Comparison of ENCODE assay signal across 23 mouse cellular contexts in genomic region chr1:105402853-105403252, GRCm38 (mm10). TPM values are rescaled to one million over a fixed set of nuclear protein-coding genes. Genes with fewer than 3 reads are reported as not detected.
A peak's percentile ranks its signal among the peaks of the same experiment; 100 is the strongest.
DNase-seq lines count a peak whose midpoint lies in the region; ATAC-seq and TF ChIP-seq lines count a peak whose summit lies in the region.
"Had no signal": no experiment of that assay in that cellular context is flagged by ENCODE, and none has a peak within 500 bp of the region (broad histone marks: within the 10 kb centered on the region; RNA-seq: fewer than 3 reads in every experiment).

No protein-coding gene starts in this region.

- no peaks in the 10 kb centered on the region for H3K9me3 ChIP-seq in MEL (replicated peaks; ENCODE audit: insufficient read depth, low read length)
- H3K9me3 ChIP-seq in stomach, postnatal 0 days (ENCODE audit: control insufficient read depth, low read length) = no peaks in the 10 kb centered on the region
- H3K9me3 ChIP-seq in forebrain, embryonic 12.5 days = no peaks in the 10 kb centered on the region
- H3K9me3 ChIP-seq: embryonic facial prominence, embryonic 10.5 days; embryonic facial prominence, embryonic 12.5 days had no signal

- peaks cover 4 to 7% of the 10 kb centered on the region in 2 experiments for H3K4me1 ChIP-seq in MEL (ENCODE audit: control insufficient read depth in 1 of 2, insufficient read depth in 2 of 2, low read length in 2 of 2)
- no peaks in the 10 kb centered on the region for H3K4me1 ChIP-seq in stomach, postnatal 0 days (replicated peaks; ENCODE audit: control insufficient read depth, insufficient read depth)
- no peaks in the 10 kb centered on the region for H3K4me1 ChIP-seq in forebrain, embryonic 12.5 days
- H3K4me1 ChIP-seq: embryonic facial prominence, embryonic 10.5 days; embryonic facial prominence, embryonic 12.5 days had no signal

- ATAC-seq in megakaryocyte progenitor cell, adult 5-6 weeks (replicated peaks; ENCODE audit: poor library complexity) = peak; percentile 39; the same call in 1 of the 2 replicates
- no peak for ATAC-seq in stomach, postnatal 0 days (ENCODE audit: low FRiP score, low TSS enrichment)
- ATAC-seq in forebrain, embryonic 12.5 days (ENCODE audit: low FRiP score) = no peak
- ATAC-seq: forebrain, embryonic 14.5 days; forebrain, embryonic 16.5 days had no signal

- no peaks in the 10 kb centered on the region for H3K79me2 ChIP-seq in MEL (ENCODE audit: control insufficient read depth, insufficient read depth, low read length, poor library complexity)

- no peaks in the 10 kb centered on the region for H3K27me3 ChIP-seq in MEL (ENCODE audit: control insufficient read depth in 1 of 2, insufficient read depth in 2 of 2, low read length in 2 of 2)
- H3K27me3 ChIP-seq in stomach, postnatal 0 days (ENCODE audit: control insufficient read depth, insufficient read depth, low read length) = no peaks in the 10 kb centered on the region
- no peaks in the 10 kb centered on the region for H3K27me3 ChIP-seq in forebrain, embryonic 12.5 days
- H3K27me3 ChIP-seq: embryonic facial prominence, embryonic 12.5 days had no signal

- H3K4me2 ChIP-seq in stomach, postnatal 0 days (replicated peaks; ENCODE audit: low read depth) = no peak overlapping the region
- no peak overlapping the region for H3K4me2 ChIP-seq in forebrain, embryonic 12.5 days
- H3K4me2 ChIP-seq: embryonic facial prominence, embryonic 12.5 days had no signal

- 23% methylated on average over 1 of the region's 1 CpGs for WGBS in stomach, postnatal 0 days
- WGBS in forebrain, embryonic 12.5 days = 68% methylated on average over 1 of the region's 1 CpGs

- TF ChIP-seq CTCF in MEL (IDR thresholded peaks at IDR 0.05 in 2 of 3, conservative IDR thresholded peaks at IDR 0.05 in 1 of 3; ENCODE audit: control insufficient read depth in 1 of 3, insufficient read depth in 1 of 3, low read depth in 2 of 3, low read length in 3 of 3, poor library complexity in 1 of 3, severe bottlenecking in 1 of 3) = no peak
- TF ChIP-seq CTCF in stomach, postnatal 0 days (IDR thresholded peaks at IDR 0.05; ENCODE audit: low read depth) = no peak
- TF ChIP-seq CTCF in layer of hippocampus, adult 2 months (conservative IDR thresholded peaks at IDR 0.05) = no peak

- peak; percentile 76 to 77 for TF ChIP-seq EP300 in MEL (IDR thresholded peaks at IDR 0.05; ENCODE audit: low read depth in 1 of 2, low read length in 2 of 2)
- no peak for TF ChIP-seq EP300 in stomach, postnatal 0 days (optimal IDR thresholded peaks at IDR 0.05)

- H3K36me3 ChIP-seq in MEL (ENCODE audit: control insufficient read depth in 1 of 2, insufficient read depth in 2 of 2, low read length in 2 of 2) = peaks cover 0 to 10% of the 10 kb centered on the region in 2 experiments; a peak in 2 of 4 replicates
- H3K36me3 ChIP-seq in stomach, postnatal 0 days (ENCODE audit: control insufficient read depth, insufficient read depth, low read length) = no peaks in the 10 kb centered on the region
- no peaks in the 10 kb centered on the region for H3K36me3 ChIP-seq in forebrain, embryonic 12.5 days (replicated peaks)
- H3K36me3 ChIP-seq: embryonic facial prominence, embryonic 10.5 days; embryonic facial prominence, embryonic 12.5 days had no signal

- no peak overlapping the region for H3K4me3 ChIP-seq in MEL (ENCODE audit: control insufficient read depth in 1 of 2, insufficient read depth in 1 of 2, low read depth in 2 of 2, low read length in 2 of 2)
- H3K4me3 ChIP-seq in stomach, postnatal 0 days (ENCODE audit: low read depth, low read length) = no peak overlapping the region
- no peak overlapping the region for H3K4me3 ChIP-seq in layer of hippocampus, adult 2 months
- H3K4me3 ChIP-seq in forebrain, embryonic 12.5 days (replicated peaks) = no peak overlapping the region
- H3K4me3 ChIP-seq: embryonic facial prominence, embryonic 10.5 days; embryonic facial prominence, embryonic 12.5 days had no signal

- intact Hi-C loops in left cerebral cortex, postnatal 14 days (cut with DNase I) = no loop called here

- peak; percentile 41 for DNase-seq in MEL (ENCODE audit: low read depth, low spot score)
- peak; percentile 13 for DNase-seq in MEL-GATA-1-ER (ENCODE audit: extremely low read depth, low read depth)
- DNase-seq in stomach, postnatal 0 days (ENCODE audit: low spot score) = peak; percentile 15
- no peak for DNase-seq in left cerebral cortex, postnatal 14 days (ENCODE audit: low spot score in 2 of 2)
- no peak for DNase-seq in layer of hippocampus, adult 2 months (ENCODE audit: low spot score in 2 of 2)
- DNase-seq: adrenal gland, adult 2 months; adrenal gland, postnatal 10 days; adrenal gland, postnatal 25 days; cerebellum, adult 11 months; cerebellum, adult 18-20 months; cerebellum, adult 8-10 months; cerebellum, adult 9-11 months; cerebellum, postnatal 14 days; cerebellum, postnatal 36 days; embryo, embryonic 11 days had no signal

- TF ChIP-seq POLR2A in MEL (IDR thresholded peaks at IDR 0.05; ENCODE audit: control insufficient read depth in 1 of 2, insufficient read depth in 1 of 2, low read depth in 1 of 2, low read length in 2 of 2, poor library complexity in 1 of 2) = no peak

- no peak for TF ChIP-seq RAD21 in MEL (IDR thresholded peaks at IDR 0.05; ENCODE audit: low read depth, low read length)

- no peak overlapping the region for H3K27ac ChIP-seq in MEL (ENCODE audit: control insufficient read depth, low read depth, low read length)
- H3K27ac ChIP-seq in stomach, postnatal 0 days (replicated peaks) = no peak overlapping the region
- no peak overlapping the region for H3K27ac ChIP-seq in layer of hippocampus, adult 2 months
- no peak overlapping the region for H3K27ac ChIP-seq in forebrain, embryonic 12.5 days
- H3K27ac ChIP-seq: embryonic facial prominence, embryonic 10.5 days; embryonic facial prominence, embryonic 12.5 days had no signal

- H3K9ac ChIP-seq in MEL (ENCODE audit: control insufficient read depth, low read depth, low read length, poor library complexity, severe bottlenecking) = no peak overlapping the region
- no peak overlapping the region for H3K9ac ChIP-seq in stomach, postnatal 0 days (ENCODE audit: low read length)
- no peak overlapping the region for H3K9ac ChIP-seq in forebrain, embryonic 12.5 days
- H3K9ac ChIP-seq: embryonic facial prominence, embryonic 12.5 days had no signal

TF ChIP-seq in MEL, 35 proteins besides CTCF, POLR2A, EP300 and RAD21:
- TF ChIP-seq ETS1 (IDR thresholded peaks at IDR 0.05; ENCODE audit: low read depth, low read length) (peak; percentile 77; the same call in 1 of the 2 replicates), RCOR1 (IDR thresholded peaks at IDR 0.05; ENCODE audit: low read depth, low read length) (peak; percentile 55), BHLHE40 (IDR thresholded peaks at IDR 0.05; ENCODE audit: borderline replicate concordance, low read depth, low read length) (no peak), MAX (IDR thresholded peaks at IDR 0.05; ENCODE audit: low read length) (no peak), ZNF384 (IDR thresholded peaks at IDR 0.05; ENCODE audit: low read depth, low read length) (no peak), TCF12 (IDR thresholded peaks at IDR 0.05; ENCODE audit: low read depth, low read length) (peak; percentile 75), USF1 (IDR thresholded peaks at IDR 0.05; ENCODE audit: low read depth, low read length) (no peak), E2F4 (IDR thresholded peaks at IDR 0.05; ENCODE audit: borderline replicate concordance, low read depth, low read length) (no peak), JUND (IDR thresholded peaks at IDR 0.05; ENCODE audit: low read depth, low read length) (no peak), ZMIZ1 (IDR thresholded peaks at IDR 0.05; ENCODE audit: low read depth, low read length) (no peak), POLR2AphosphoS2 (IDR thresholded peaks at IDR 0.05; ENCODE audit: low read length) (no peak), SIN3A (IDR thresholded peaks at IDR 0.05; ENCODE audit: low read length) (peak; percentile 62), SMC3 (IDR thresholded peaks at IDR 0.05; ENCODE audit: low read depth, low read length) (no peak), TBP (IDR thresholded peaks at IDR 0.05; ENCODE audit: low read depth, low read length) (no peak), NELFE (IDR thresholded peaks at IDR 0.05; ENCODE audit: low read depth, low read length) (no peak), USF2 (IDR thresholded peaks at IDR 0.05; ENCODE audit: borderline replicate concordance in 1 of 2, insufficient read depth in 1 of 2, low read depth in 1 of 2, low read length in 2 of 2) (no peak), MYB (IDR thresholded peaks at IDR 0.05; ENCODE audit: low read depth, low read length) (no peak), KAT2A (conservative IDR thresholded peaks at IDR 0.05; ENCODE audit: low read depth, low read length) (no peak), ZKSCAN1 (IDR thresholded peaks at IDR 0.05; ENCODE audit: low read depth, low read length) (no peak), GATA1 (IDR thresholded peaks at IDR 0.05; ENCODE audit: low read depth, low read length) (peak; percentile 77)

RNA-seq across cellular contexts. Expression of gene Rnf152, which starts 46.3 kb away (rescaled TPM):
- 0.03 TPM in 1 of 2 replicates, not detected in the other for total RNA-seq in MEL (2012; rRNA removed)
- polyA plus RNA-seq in MEL (2012; ENCODE audit: insufficient read depth in 1 of 2, insufficient read length in 2 of 2, low read depth in 1 of 2, low replicate concordance in 2 of 2, missing spikeins in 1 of 2) = not detected
- 0.10 TPM in 1 of 2 replicates, not detected in the other for total RNA-seq in megakaryocyte progenitor cell, adult 5-6 weeks (2015)
- not detected in 2 replicates for total RNA-seq in megakaryocyte progenitor cell, adult 5-6 weeks (2017)
- 2.5 and 2.7 TPM in 2 replicates for polyA plus RNA-seq in stomach, postnatal 0 days (2015; fragmentation: Nextera tagmentation; extraction: Ambion mirVana)
- 10 to 100 TPM; 13.5 to 14.4 TPM for total RNA-seq in left cerebral cortex, postnatal 14 days (2021)
- total RNA-seq in layer of hippocampus, adult 2 months (2021) = 1 to 10 TPM; 2.4 to 2.9 TPM
- polyA plus RNA-seq in forebrain, embryonic 12.5 days (2016; fragmentation: Nextera tagmentation; extraction: Ambion mirVana) = 3.0 and 3.1 TPM in 2 replicates
- total RNA-seq: common myeloid progenitor, adult 5-6 weeks had no signal
- polyA plus RNA-seq: C2C12 had no signal

Comparison
In these comparisons a context has a peak if more than half of its experiments do, and no peak if none do; other contexts are left out.
1. DNase-seq: peak in MEL (single experiment), MEL-GATA-1-ER (single experiment) and stomach, postnatal 0 days (single experiment); none in left cerebral cortex, postnatal 14 days (0 of 2) and layer of hippocampus, adult 2 months (0 of 2).